Mouse (Mus musculus): ENCODE results near the gene Ercc1. TPM values are rescaled to one million over a fixed set of nuclear protein-coding genes. Genes with fewer than 3 reads are reported as not detected.

Ercc1 gene
- not detected for polyA plus RNA-seq (2014; fragmentation: Illumina TruSeq; extraction: RNeasy Lipid Tissue Mini Kit (QIAGEN cat#74804); ENCODE audit: low read depth, low replicate concordance)

DNA sequence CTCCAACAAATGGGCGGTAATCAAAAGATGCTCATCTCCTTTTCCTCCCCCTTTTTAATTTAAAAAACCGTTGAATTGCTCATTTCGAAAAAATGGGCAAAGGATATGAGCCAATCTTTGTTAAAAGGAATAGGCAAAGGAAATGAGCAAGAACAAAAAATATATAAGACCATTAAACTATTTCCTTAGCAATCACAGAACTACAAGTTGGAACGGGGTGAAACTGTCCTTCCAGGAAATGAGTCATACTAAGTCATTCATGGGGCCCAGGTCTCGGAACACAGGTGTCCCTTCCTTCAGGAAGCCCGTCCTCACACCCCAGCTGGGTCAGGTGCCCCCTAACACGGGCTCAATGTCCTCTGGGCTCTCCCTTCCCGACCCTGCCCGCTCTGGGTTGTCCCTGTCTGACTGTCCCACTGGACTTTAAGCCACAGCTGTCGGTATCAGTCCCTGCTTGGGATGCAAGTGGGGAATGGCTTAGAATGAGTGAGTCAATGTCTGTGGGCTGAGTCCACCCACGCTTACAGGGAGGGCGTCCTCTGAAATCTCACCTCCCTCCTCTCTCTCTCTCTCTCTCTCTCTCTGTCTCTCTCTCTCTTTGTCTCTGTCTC lies at the start of gene Ercc1:
Ercc1 (plus strand) TSS at position 542 of the 611 bp plus-strand sequence.

DNA sequence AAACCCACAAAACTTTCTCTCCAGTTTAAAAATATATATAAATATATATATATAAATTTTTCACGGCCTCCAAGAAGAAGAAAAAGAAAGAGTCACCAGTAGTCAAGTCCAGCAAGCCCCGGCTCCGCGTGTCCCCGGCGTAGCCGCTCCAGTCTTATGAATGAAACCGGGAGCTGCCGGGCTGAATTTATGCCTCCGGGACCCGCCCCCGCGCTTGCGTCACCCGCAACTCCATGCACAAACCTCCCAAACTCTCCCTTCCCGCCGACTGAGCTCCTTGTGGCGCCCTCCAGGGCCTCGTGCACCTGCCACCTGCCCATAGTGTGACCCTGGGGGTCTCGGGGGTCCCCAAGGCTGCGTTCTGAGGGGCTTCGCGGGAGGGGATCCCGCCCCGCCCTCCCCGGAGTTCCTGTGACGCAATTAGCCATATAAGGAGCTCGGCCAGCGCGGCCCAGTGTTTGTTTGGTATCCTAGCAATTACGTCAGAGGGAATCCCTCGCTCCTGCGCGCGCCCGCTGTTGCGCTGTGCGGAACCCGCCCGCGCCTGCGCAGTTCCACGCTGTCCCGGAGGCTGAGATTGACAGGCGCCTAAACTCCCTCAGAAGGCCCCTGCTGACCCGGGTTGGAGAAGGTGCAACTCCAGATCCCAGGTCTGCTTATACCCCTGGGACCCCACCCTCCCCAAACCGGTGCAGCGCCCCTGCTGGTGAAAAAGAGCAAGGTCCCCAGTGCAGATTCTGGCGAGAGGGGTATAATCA lies 34.5 kb upstream of the Ercc1 start, which contains the start of gene Fosb:
Fosb (minus strand) TSS at position 168 of the 758 bp plus-strand sequence.

DNA sequence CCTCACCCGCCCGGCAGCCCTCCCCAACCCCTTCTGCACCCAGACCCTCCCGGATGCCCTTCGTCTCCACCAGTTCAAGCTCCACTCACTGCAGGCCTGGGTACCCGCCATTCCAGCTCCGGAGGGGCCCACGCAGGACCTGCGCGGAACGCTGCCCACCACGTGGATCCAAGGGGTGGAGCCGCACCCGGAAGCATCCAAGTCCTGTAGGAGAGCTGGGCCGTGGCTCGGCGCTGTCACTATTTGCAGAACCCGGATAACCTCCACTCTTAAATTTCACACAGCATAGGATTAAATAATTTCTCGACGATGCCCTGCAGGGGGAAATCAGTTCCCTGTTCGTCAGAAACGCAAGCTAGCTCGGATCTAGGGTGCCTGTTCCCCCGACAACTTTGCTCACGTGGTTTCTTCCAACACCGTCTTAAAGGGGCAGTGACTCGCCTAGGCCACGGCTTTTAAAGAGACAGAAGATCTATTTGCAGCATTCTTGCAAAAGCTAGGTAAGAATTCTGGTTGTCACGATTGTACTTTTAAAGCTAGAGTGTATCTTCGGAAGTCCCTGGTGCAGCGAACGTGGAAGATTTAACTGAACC lies 14.8 kb downstream of the Ercc1 start, which contains the start of the genes Cd3eap and Ppp1r13l:
Cd3eap (minus strand) TSS at position 185 of the 593 bp plus-strand sequence.
Ppp1r13l (plus strand) TSS at position 451 of the 593 bp plus-strand sequence.

DNA sequence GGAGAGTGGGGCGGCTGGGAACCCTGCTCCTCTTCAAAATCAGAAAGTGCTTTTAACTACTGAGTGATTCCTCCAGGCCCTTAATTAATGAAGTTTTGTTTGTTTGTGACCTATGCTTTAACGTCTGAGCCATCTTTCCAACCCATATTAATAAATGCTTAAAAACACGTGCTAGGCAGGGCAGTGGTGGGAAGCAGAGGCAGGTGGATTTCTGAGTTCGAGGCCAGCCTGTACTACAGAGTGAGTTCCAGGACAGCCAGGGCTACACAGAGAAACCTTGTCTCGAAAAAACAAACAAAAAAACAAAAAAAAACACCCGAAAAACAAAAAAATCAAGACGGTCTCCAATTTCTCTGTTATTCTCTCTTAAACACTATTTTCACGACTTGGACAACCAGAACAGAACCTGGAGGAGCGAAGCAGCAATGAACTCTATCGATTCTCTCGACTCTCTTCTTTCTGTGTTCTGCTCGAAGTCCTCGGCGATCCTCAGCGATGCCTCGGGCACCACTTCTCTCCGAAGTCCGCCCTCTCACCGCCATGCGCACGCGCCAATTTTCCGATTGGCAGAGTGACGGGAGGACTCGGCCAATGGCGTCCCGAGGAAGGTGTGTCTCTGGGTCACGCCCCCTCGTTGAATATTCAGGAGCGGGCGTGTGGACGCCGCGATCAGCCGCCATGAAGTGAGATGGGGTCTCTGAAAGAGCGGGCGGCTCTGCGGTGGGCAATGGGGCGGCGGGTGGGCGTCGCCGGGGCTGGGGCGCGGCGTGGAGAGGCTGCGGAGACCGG lies 37.0 kb downstream of the Ercc1 start, which contains the start of gene Ercc2:
Ercc2 (plus strand) TSS at position 634 of the 789 bp plus-strand sequence.

DNA sequence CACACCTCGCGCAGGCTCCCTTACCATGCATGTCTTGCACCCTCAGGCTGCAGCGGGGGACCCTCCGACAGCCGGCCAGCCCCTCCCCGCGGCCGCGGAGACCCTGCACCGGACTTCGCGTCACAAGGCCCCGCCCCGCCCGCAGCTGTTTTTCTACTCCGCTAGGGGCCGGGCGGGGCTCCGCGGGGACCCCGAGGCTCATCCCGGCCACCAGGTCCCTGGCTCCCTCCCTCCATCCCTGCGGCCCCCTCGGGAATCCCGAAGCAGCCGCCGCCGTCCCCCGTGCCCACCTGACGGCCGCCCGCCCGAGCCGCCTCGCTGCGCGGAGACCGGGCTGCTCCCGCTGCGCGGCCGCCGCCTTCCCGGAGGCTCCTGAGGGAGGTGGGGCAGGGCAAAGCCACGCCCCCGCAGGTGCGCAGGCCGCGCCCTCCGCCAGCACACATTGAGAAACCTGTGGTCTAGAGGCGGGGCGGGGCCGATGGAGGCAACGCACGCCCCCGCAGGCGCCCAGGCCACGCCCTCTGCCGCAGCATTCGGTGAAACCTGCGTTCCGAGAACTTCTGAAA lies 59.2 kb downstream of the Ercc1 start, which contains the start of gene Klc3:
Klc3 (minus strand) TSS at position 374 of the 566 bp plus-strand sequence.

DNA sequence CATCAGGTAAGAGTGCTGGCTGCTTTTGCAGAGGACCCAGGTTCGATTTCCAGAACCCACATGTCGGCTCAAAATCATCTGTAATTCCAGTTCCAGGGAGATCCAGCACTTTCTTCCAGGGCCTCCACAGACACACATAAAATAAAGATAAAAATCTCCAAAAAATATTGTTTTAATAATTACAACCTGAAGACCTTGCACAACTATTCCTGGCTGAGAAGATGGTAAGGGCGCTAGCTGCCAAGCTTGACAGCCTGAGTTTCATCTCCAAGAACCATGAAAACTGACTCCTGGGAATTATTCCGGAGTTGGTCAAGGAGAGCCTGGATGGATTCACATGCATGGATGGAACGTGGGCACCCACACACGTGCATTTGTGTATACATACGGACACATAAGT lies 59.9 kb downstream of the Ercc1 start, which contains the start of gene Ckm:
Ckm (plus strand) TSS at position 301 of the 400 bp plus-strand sequence.

Other genes starting within 250 kb of the Ercc1 start
- not detected for gene Gm4969, start 226.4 kb upstream of the Ercc1 start, polyA plus RNA-seq (2014; fragmentation: Illumina TruSeq; extraction: RNeasy Lipid Tissue Mini Kit (QIAGEN cat#74804); ENCODE audit: low read depth, low replicate concordance)
- 0.82 TPM for gene Fbxo46, start 224.9 kb upstream of the Ercc1 start, polyA plus RNA-seq (2014; fragmentation: Illumina TruSeq; extraction: RNeasy Lipid Tissue Mini Kit (QIAGEN cat#74804); ENCODE audit: low read depth, low replicate concordance)
- 10.5 TPM for gene Qpctl, start 195.5 kb upstream of the Ercc1 start, polyA plus RNA-seq (2014; fragmentation: Illumina TruSeq; extraction: RNeasy Lipid Tissue Mini Kit (QIAGEN cat#74804); ENCODE audit: low read depth, low replicate concordance)
- 2.0 TPM for gene Snrpd2, start 195.1 kb upstream of the Ercc1 start, polyA plus RNA-seq (2014; fragmentation: Illumina TruSeq; extraction: RNeasy Lipid Tissue Mini Kit (QIAGEN cat#74804); ENCODE audit: low read depth, low replicate concordance)
- not detected for gene Gipr, start 178.7 kb upstream of the Ercc1 start, polyA plus RNA-seq (2014; fragmentation: Illumina TruSeq; extraction: RNeasy Lipid Tissue Mini Kit (QIAGEN cat#74804); ENCODE audit: low read depth, low replicate concordance)
- not detected for gene Eml2, start 168.4 kb upstream of the Ercc1 start, polyA plus RNA-seq (2014; fragmentation: Illumina TruSeq; extraction: RNeasy Lipid Tissue Mini Kit (QIAGEN cat#74804); ENCODE audit: low read depth, low replicate concordance)
- 5.4 TPM for gene Gpr4, start 132.2 kb upstream of the Ercc1 start, polyA plus RNA-seq (2014; fragmentation: Illumina TruSeq; extraction: RNeasy Lipid Tissue Mini Kit (QIAGEN cat#74804); ENCODE audit: low read depth, low replicate concordance)
- gene Opa3, start 116.4 kb upstream of the Ercc1 start, polyA plus RNA-seq (2014; fragmentation: Illumina TruSeq; extraction: RNeasy Lipid Tissue Mini Kit (QIAGEN cat#74804); ENCODE audit: low read depth, low replicate concordance), result 13.0 TPM
- gene Vasp, start 73.0 kb upstream of the Ercc1 start, polyA plus RNA-seq (2014; fragmentation: Illumina TruSeq; extraction: RNeasy Lipid Tissue Mini Kit (QIAGEN cat#74804); ENCODE audit: low read depth, low replicate concordance), result 17.5 TPM
- not detected for gene Ppm1n, start 64.7 kb upstream of the Ercc1 start, polyA plus RNA-seq (2014; fragmentation: Illumina TruSeq; extraction: RNeasy Lipid Tissue Mini Kit (QIAGEN cat#74804); ENCODE audit: low read depth, low replicate concordance)
- gene Rtn2, start 62.2 kb upstream of the Ercc1 start, polyA plus RNA-seq (2014; fragmentation: Illumina TruSeq; extraction: RNeasy Lipid Tissue Mini Kit (QIAGEN cat#74804); ENCODE audit: low read depth, low replicate concordance), result 1.9 TPM
- gene Fosb, start 34.7 kb upstream of the Ercc1 start, polyA plus RNA-seq (2014; fragmentation: Illumina TruSeq; extraction: RNeasy Lipid Tissue Mini Kit (QIAGEN cat#74804); ENCODE audit: low read depth, low replicate concordance), result 1.3 TPM
- gene Cd3eap, start 14.7 kb downstream of the Ercc1 start, polyA plus RNA-seq (2014; fragmentation: Illumina TruSeq; extraction: RNeasy Lipid Tissue Mini Kit (QIAGEN cat#74804); ENCODE audit: low read depth, low replicate concordance), result 1.8 TPM
- not detected for gene Ppp1r13l, start 15.0 kb downstream of the Ercc1 start, polyA plus RNA-seq (2014; fragmentation: Illumina TruSeq; extraction: RNeasy Lipid Tissue Mini Kit (QIAGEN cat#74804); ENCODE audit: low read depth, low replicate concordance)
- gene Ercc2, start 37.2 kb downstream of the Ercc1 start, polyA plus RNA-seq (2014; fragmentation: Illumina TruSeq; extraction: RNeasy Lipid Tissue Mini Kit (QIAGEN cat#74804); ENCODE audit: low read depth, low replicate concordance), result 0.41 TPM
- gene Klc3, start 59.3 kb downstream of the Ercc1 start, polyA plus RNA-seq (2014; fragmentation: Illumina TruSeq; extraction: RNeasy Lipid Tissue Mini Kit (QIAGEN cat#74804); ENCODE audit: low read depth, low replicate concordance), result not detected
- gene Ckm, start 60.0 kb downstream of the Ercc1 start, polyA plus RNA-seq (2014; fragmentation: Illumina TruSeq; extraction: RNeasy Lipid Tissue Mini Kit (QIAGEN cat#74804); ENCODE audit: low read depth, low replicate concordance), result 0.70 TPM
- 2.2 TPM for gene Mark4, start 114.0 kb downstream of the Ercc1 start, polyA plus RNA-seq (2014; fragmentation: Illumina TruSeq; extraction: RNeasy Lipid Tissue Mini Kit (QIAGEN cat#74804); ENCODE audit: low read depth, low replicate concordance)
- 1.2 TPM for gene Exoc3l2, start 118.6 kb downstream of the Ercc1 start, polyA plus RNA-seq (2014; fragmentation: Illumina TruSeq; extraction: RNeasy Lipid Tissue Mini Kit (QIAGEN cat#74804); ENCODE audit: low read depth, low replicate concordance)
- gene Bloc1s3, start 163.6 kb downstream of the Ercc1 start, polyA plus RNA-seq (2014; fragmentation: Illumina TruSeq; extraction: RNeasy Lipid Tissue Mini Kit (QIAGEN cat#74804); ENCODE audit: low read depth, low replicate concordance), result 9.3 TPM
- not detected for gene Trappc6a, start 163.6 kb downstream of the Ercc1 start, polyA plus RNA-seq (2014; fragmentation: Illumina TruSeq; extraction: RNeasy Lipid Tissue Mini Kit (QIAGEN cat#74804); ENCODE audit: low read depth, low replicate concordance)
- gene Nkpd1, start 173.1 kb downstream of the Ercc1 start, polyA plus RNA-seq (2014; fragmentation: Illumina TruSeq; extraction: RNeasy Lipid Tissue Mini Kit (QIAGEN cat#74804); ENCODE audit: low read depth, low replicate concordance), result not detected
- gene Ppp1r37, start 218.3 kb downstream of the Ercc1 start, polyA plus RNA-seq (2014; fragmentation: Illumina TruSeq; extraction: RNeasy Lipid Tissue Mini Kit (QIAGEN cat#74804); ENCODE audit: low read depth, low replicate concordance), result 0.47 TPM
- gene Zfp296, start 232.5 kb downstream of the Ercc1 start, polyA plus RNA-seq (2014; fragmentation: Illumina TruSeq; extraction: RNeasy Lipid Tissue Mini Kit (QIAGEN cat#74804); ENCODE audit: low read depth, low replicate concordance), result not detected
- 17.8 TPM for gene Gemin7, start 232.8 kb downstream of the Ercc1 start, polyA plus RNA-seq (2014; fragmentation: Illumina TruSeq; extraction: RNeasy Lipid Tissue Mini Kit (QIAGEN cat#74804); ENCODE audit: low read depth, low replicate concordance)

Measured in adrenal gland, adult 10 weeks (tissue).